Mouse (Mus musculus) MEL (cell line): ENCODE data around the gene Glmn.

Experiments
- BHLHE40 ChIP-seq: IDR thresholded peaks from 2 replicates; pipeline ENCODE4 v1.6.1; 2012; ENCODE audit warnings: low read depth, mild to moderate bottlenecking, inconsistent platforms, low read length, improper control_type of control experiment, borderline replicate concordance
- GATA1 ChIP-seq: IDR thresholded peaks from 2 replicates; pipeline ENCODE4 v1.6.1; 2011; ENCODE audit warnings: low read depth, low read length, improper control_type of control experiment
- HCFC1 ChIP-seq: IDR thresholded peaks from 2 replicates; pipeline ENCODE4 v1.6.1; 2012; ENCODE audit warnings: low read depth, mild to moderate bottlenecking, inconsistent platforms, low read length, improper control_type of control experiment, moderate library complexity
- MYB ChIP-seq: IDR thresholded peaks from 2 replicates; pipeline ENCODE4 v1.6.1; 2011; ENCODE audit warnings: mild to moderate bottlenecking, low read depth, low read length, improper control_type of control experiment
- POLR2A ChIP-seq, 2 experiments: IDR thresholded peaks; 2 replicates each; pipeline ENCODE4 v1.6.1; 2011 to 2012; ENCODE audit warnings: low read length in 2 of 2, mild to moderate bottlenecking in 2 of 2, control low read depth in 1 of 2, improper control_type of control experiment in 1 of 2, low read depth in 1 of 2, moderate library complexity in 1 of 2; ENCODE audit not compliant: control insufficient read depth in 1 of 2, insufficient read depth in 1 of 2, poor library complexity in 1 of 2
- TBP ChIP-seq: IDR thresholded peaks from 2 replicates; pipeline ENCODE4 v1.8.0; 2011; ENCODE audit warnings: low read depth, low read length, improper control_type of control experiment

- TF ChIP-seq GATA1 (no peak), HCFC1 (no peak), POLR2A (IDR thresholded peaks at IDR 0.05; ENCODE audit: control insufficient read depth in 1 of 2, insufficient read depth in 1 of 2, low read depth in 1 of 2, low read length in 2 of 2, poor library complexity in 1 of 2) (no peak), MYB (no peak), TBP (no peak), BHLHE40 (no peak)
These were observed 96.9 kb downstream of the Glmn start for GRCm38 (mm10) chr5:107500741-107501140.
